Mouse (Mus musculus): ENCODE data around the gene Nes. TPM values are rescaled to one million over a fixed set of nuclear protein-coding genes. Genes with fewer than 3 reads are reported as not detected.

Gene Nes
- polyA plus RNA-seq, 1 experiment from 2014 or later = 9.2 TPM

- no peaks in the 10 kb centered on the region for H3K4me1 ChIP-seq (replicated peaks; ENCODE audit: control insufficient read depth, insufficient read depth, low read length)
- no peak for ATAC-seq
- H3K9ac ChIP-seq (ENCODE audit: low read depth, low read length) = no peak within 1 kb of the TSS
- peak within 1 kb of the TSS; percentile 13 for H3K4me3 ChIP-seq (ENCODE audit: low read depth, low read length)
- no peak for TF ChIP-seq CTCF (IDR thresholded peaks at IDR 0.05; ENCODE audit: low read depth)
- no peaks in the 10 kb centered on the region for H3K9me3 ChIP-seq (ENCODE audit: control insufficient read depth)
- H3K27me3 ChIP-seq (replicated peaks; ENCODE audit: control insufficient read depth, insufficient read depth, low read length) = peaks cover 54% of the 10 kb centered on the region
- no peak within 1 kb of the TSS for H3K27ac ChIP-seq (ENCODE audit: low read depth, low read length)
- H3K36me3 ChIP-seq (ENCODE audit: control insufficient read depth, insufficient read depth) = 0 out of 2 replicates have a peak, but pooled peaks cover 2% of the 10 kb centered on the region
- WGBS = 6% methylated on average over 34 of the region's 35 CpGs
- H3K4me2 ChIP-seq (replicated peaks; ENCODE audit: low read depth) = peak within 1 kb of the TSS; percentile 47
Observed at GRCm38 (mm10) chr3:87948378-87949265, 22.3 kb upstream of the Nes start, which contains the start of gene Crabp2. Crabp2 (plus strand) TSS chr3:87948666.

- no peaks in the 10 kb centered on the region for H3K4me1 ChIP-seq (replicated peaks; ENCODE audit: control insufficient read depth, insufficient read depth, low read length)
- H3K36me3 ChIP-seq (ENCODE audit: control insufficient read depth, insufficient read depth) = no peaks in the 10 kb centered on the region
- H3K4me2 ChIP-seq (replicated peaks; ENCODE audit: low read depth) = no peak overlapping the region
- 41% methylated on average over 16 of the region's 16 CpGs for WGBS
- H3K9ac ChIP-seq (ENCODE audit: low read depth, low read length) = no peak overlapping the region
- H3K27me3 ChIP-seq (replicated peaks; ENCODE audit: control insufficient read depth, insufficient read depth, low read length) = peaks cover 54% of the 10 kb centered on the region
- H3K27ac ChIP-seq (ENCODE audit: low read depth, low read length) = no peak overlapping the region
- no peak for TF ChIP-seq CTCF (IDR thresholded peaks at IDR 0.05; ENCODE audit: low read depth)
- no peak overlapping the region for H3K4me3 ChIP-seq (ENCODE audit: low read depth, low read length)
- H3K9me3 ChIP-seq (ENCODE audit: control insufficient read depth) = no peaks in the 10 kb centered on the region
- ATAC-seq = no peak
Observed at GRCm38 (mm10) chr3:87949266-87949954, 21.5 kb upstream of the Nes start.

GRCm38 (mm10) chr3:87949955-87950515 is 20.8 kb upstream of the Nes start:
- no peak overlapping the region for H3K9ac ChIP-seq (ENCODE audit: low read depth, low read length)
- no peak for ATAC-seq
- no peak overlapping the region for H3K4me3 ChIP-seq (ENCODE audit: low read depth, low read length)
- no peak overlapping the region for H3K4me2 ChIP-seq (replicated peaks; ENCODE audit: low read depth)
- no peaks in the 10 kb centered on the region for H3K4me1 ChIP-seq (replicated peaks; ENCODE audit: control insufficient read depth, insufficient read depth, low read length)
- no peak for TF ChIP-seq CTCF (IDR thresholded peaks at IDR 0.05; ENCODE audit: low read depth)
- H3K27ac ChIP-seq (ENCODE audit: low read depth, low read length) = no peak overlapping the region
- no peaks in the 10 kb centered on the region for H3K36me3 ChIP-seq (ENCODE audit: control insufficient read depth, insufficient read depth)
- peaks cover 54% of the 10 kb centered on the region for H3K27me3 ChIP-seq (replicated peaks; ENCODE audit: control insufficient read depth, insufficient read depth, low read length)
- 34% methylated on average over 13 of the region's 13 CpGs for WGBS
- no peaks in the 10 kb centered on the region for H3K9me3 ChIP-seq (ENCODE audit: control insufficient read depth)

GRCm38 (mm10) chr3:87951946-87952345 is 18.9 kb upstream of the Nes start:
- H3K4me1 ChIP-seq (replicated peaks; ENCODE audit: control insufficient read depth, insufficient read depth, low read length) = no peaks in the 10 kb centered on the region
- H3K36me3 ChIP-seq (ENCODE audit: control insufficient read depth, insufficient read depth) = no peaks in the 10 kb centered on the region
- peak overlapping the region; percentile 12 for H3K4me3 ChIP-seq (ENCODE audit: low read depth, low read length)
- H3K4me2 ChIP-seq (replicated peaks; ENCODE audit: low read depth) = peak overlapping the region; percentile 37
- 34% methylated on average over 12 of the region's 12 CpGs for WGBS
- ATAC-seq = no peak
- peaks cover 50% of the 10 kb centered on the region for H3K27me3 ChIP-seq (replicated peaks; ENCODE audit: control insufficient read depth, insufficient read depth, low read length)
- no peak for TF ChIP-seq CTCF (IDR thresholded peaks at IDR 0.05; ENCODE audit: low read depth)
- H3K9ac ChIP-seq (ENCODE audit: low read depth, low read length) = no peak overlapping the region
- no peak overlapping the region for H3K27ac ChIP-seq (ENCODE audit: low read depth, low read length)
- no peaks in the 10 kb centered on the region for H3K9me3 ChIP-seq (ENCODE audit: control insufficient read depth)

GRCm38 (mm10) chr3:87952440-87952839 is 18.4 kb upstream of the Nes start:
- Histone ChIP-seq H3K36me3 (ENCODE audit: control insufficient read depth, insufficient read depth) (no peaks in the 10 kb centered on the region), H3K9ac (ENCODE audit: low read depth, low read length) (no peak overlapping the region), H3K4me3 (ENCODE audit: low read depth, low read length) (peak overlapping the region; percentile 12), H3K9me3 (ENCODE audit: control insufficient read depth) (no peaks in the 10 kb centered on the region), H3K4me1 (replicated peaks; ENCODE audit: control insufficient read depth, insufficient read depth, low read length) (no peaks in the 10 kb centered on the region), H3K27ac (ENCODE audit: low read depth, low read length) (no peak overlapping the region; the same call in 1 of the 2 replicates), H3K4me2 (replicated peaks; ENCODE audit: low read depth) (peak overlapping the region; percentile 37), H3K27me3 (replicated peaks; ENCODE audit: control insufficient read depth, insufficient read depth, low read length) (peaks cover 50% of the 10 kb centered on the region)
- no peak for TF ChIP-seq CTCF (IDR thresholded peaks at IDR 0.05; ENCODE audit: low read depth)
- WGBS = 23% methylated on average over 5 of the region's 5 CpGs
- ATAC-seq = no peak

- 63% methylated on average over 1 of the region's 1 CpGs for WGBS
- H3K27me3 ChIP-seq (replicated peaks; ENCODE audit: control insufficient read depth, insufficient read depth, low read length) = peaks cover 9% of the 10 kb centered on the region; the same call in 1 of the 2 replicates
- no peak overlapping the region for H3K4me2 ChIP-seq (replicated peaks; ENCODE audit: low read depth)
- 0 out of 2 replicates have a peak, but pooled peaks have one; percentile 4 for TF ChIP-seq CTCF (IDR thresholded peaks at IDR 0.05; ENCODE audit: low read depth)
- H3K4me3 ChIP-seq (ENCODE audit: low read depth, low read length) = no peak overlapping the region
- H3K9ac ChIP-seq (ENCODE audit: low read depth, low read length) = no peak overlapping the region
- no peaks in the 10 kb centered on the region for H3K4me1 ChIP-seq (replicated peaks; ENCODE audit: control insufficient read depth, insufficient read depth, low read length)
- no peak for ATAC-seq
- no peak overlapping the region for H3K27ac ChIP-seq (ENCODE audit: low read depth, low read length)
- no peaks in the 10 kb centered on the region for H3K36me3 ChIP-seq (ENCODE audit: control insufficient read depth, insufficient read depth)
- no peaks in the 10 kb centered on the region for H3K9me3 ChIP-seq (ENCODE audit: control insufficient read depth)
Observed at GRCm38 (mm10) chr3:87958056-87958455, 12.8 kb upstream of the Nes start.
